14 mouse cellular contexts compared by ENCODE assay signal in genomic region chrX:103366201-103366600, GRCm38 (mm10). TPM values are rescaled to one million over a fixed set of nuclear protein-coding genes. Genes with fewer than 3 reads are reported as not detected.
DNase-seq lines count a peak whose midpoint lies in the region; ATAC-seq lines count a peak whose summit lies in the region.
"Had no signal": no experiment of that assay in that cellular context is flagged by ENCODE, and none has a peak within 500 bp of the region (broad histone marks: within the 10 kb centered on the region; RNA-seq: fewer than 3 reads in every experiment).

No protein-coding gene starts in this region.

- no peaks in the 10 kb centered on the region for H3K9me3 ChIP-seq in hindbrain, embryonic 14.5 days (ENCODE audit: control insufficient read depth, low read length)
- H3K9me3 ChIP-seq in hindbrain, embryonic 11.5 days (ENCODE audit: control insufficient read depth, low read length): no peaks in the 10 kb centered on the region
- H3K9me3 ChIP-seq in midbrain, embryonic 14.5 days (ENCODE audit: control insufficient read depth, low read length): no peaks in the 10 kb centered on the region
- no peaks in the 10 kb centered on the region for H3K9me3 ChIP-seq in midbrain, embryonic 10.5 days (replicated peaks)
- H3K9me3 ChIP-seq in forebrain, embryonic 16.5 days (ENCODE audit: control insufficient read depth, low read length): no peaks in the 10 kb centered on the region
- H3K9me3 ChIP-seq: limb, embryonic 12.5 days; lung, embryonic 15.5 days had no signal

- H3K4me2 ChIP-seq in hindbrain, embryonic 14.5 days (replicated peaks): no peak overlapping the region; the same call in 1 of the 2 replicates
- H3K4me2 ChIP-seq in hindbrain, embryonic 11.5 days (replicated peaks; ENCODE audit: low read depth, low read length): no peak overlapping the region
- no peak overlapping the region for H3K4me2 ChIP-seq in midbrain, embryonic 14.5 days (ENCODE audit: low read length)
- H3K4me2 ChIP-seq in forebrain, embryonic 16.5 days (ENCODE audit: low read length): no peak overlapping the region
- H3K4me2 ChIP-seq: limb, embryonic 12.5 days; lung, embryonic 15.5 days had no signal

- no peaks in the 10 kb centered on the region; the same call in 1 of the 2 replicates for H3K36me3 ChIP-seq in hindbrain, embryonic 14.5 days (replicated peaks; ENCODE audit: control insufficient read depth, insufficient read depth)
- H3K36me3 ChIP-seq in hindbrain, embryonic 11.5 days (ENCODE audit: control insufficient read depth, insufficient read depth, low read length): no peaks in the 10 kb centered on the region
- H3K36me3 ChIP-seq in midbrain, embryonic 14.5 days (ENCODE audit: control insufficient read depth, insufficient read depth, low read length): no peaks in the 10 kb centered on the region
- no peaks in the 10 kb centered on the region for H3K36me3 ChIP-seq in midbrain, embryonic 10.5 days
- H3K36me3 ChIP-seq in forebrain, embryonic 16.5 days (ENCODE audit: control insufficient read depth, insufficient read depth): no peaks in the 10 kb centered on the region
- H3K36me3 ChIP-seq: limb, embryonic 12.5 days; lung, embryonic 15.5 days had no signal

- H3K9ac ChIP-seq in hindbrain, embryonic 14.5 days: no peak overlapping the region
- no peak overlapping the region for H3K9ac ChIP-seq in hindbrain, embryonic 11.5 days (ENCODE audit: low read depth, low read length)
- no peak overlapping the region for H3K9ac ChIP-seq in midbrain, embryonic 14.5 days (replicated peaks; ENCODE audit: low read length)
- H3K9ac ChIP-seq in forebrain, embryonic 16.5 days (replicated peaks; ENCODE audit: low read depth, low read length): no peak overlapping the region
- H3K9ac ChIP-seq: limb, embryonic 12.5 days; lung, embryonic 15.5 days had no signal

- 0 out of 2 replicates have a peak, but pooled peaks have one; percentile 37 for ATAC-seq in hindbrain, embryonic 14.5 days (ENCODE audit: low FRiP score)
- ATAC-seq in hindbrain, embryonic 11.5 days (ENCODE audit: low FRiP score): no peak
- ATAC-seq in midbrain, embryonic 14.5 days (ENCODE audit: low FRiP score, low TSS enrichment): no peak
- ATAC-seq in forebrain, embryonic 16.5 days: 0 out of 2 replicates have a peak, but pooled peaks have one; percentile 45

- H3K4me3 ChIP-seq in hindbrain, embryonic 14.5 days (replicated peaks; ENCODE audit: low read length): no peak overlapping the region
- no peak overlapping the region for H3K4me3 ChIP-seq in hindbrain, embryonic 11.5 days (ENCODE audit: low read depth, low read length)
- no peak overlapping the region for H3K4me3 ChIP-seq in midbrain, embryonic 14.5 days (replicated peaks; ENCODE audit: low read depth, low read length)
- H3K4me3 ChIP-seq in midbrain, embryonic 10.5 days: no peak overlapping the region
- H3K4me3 ChIP-seq in forebrain, embryonic 16.5 days (replicated peaks; ENCODE audit: low read length): no peak overlapping the region
- H3K4me3 ChIP-seq: limb, embryonic 12.5 days; lung, embryonic 15.5 days had no signal

- peaks cover 63% of the 10 kb centered on the region for H3K27me3 ChIP-seq in hindbrain, embryonic 14.5 days (ENCODE audit: control insufficient read depth, insufficient read depth, low read length)
- peaks cover 7% of the 10 kb centered on the region; the same call in 1 of the 2 replicates for H3K27me3 ChIP-seq in hindbrain, embryonic 11.5 days (ENCODE audit: control insufficient read depth, insufficient read depth, low read length)
- 0 out of 2 replicates have a peak, but pooled peaks cover 14% of the 10 kb centered on the region for H3K27me3 ChIP-seq in midbrain, embryonic 14.5 days (ENCODE audit: control insufficient read depth, insufficient read depth, low read length)
- H3K27me3 ChIP-seq in midbrain, embryonic 10.5 days (ENCODE audit: low read depth, poor library complexity, severe bottlenecking): peaks cover 96% of the 10 kb centered on the region
- no peaks in the 10 kb centered on the region for H3K27me3 ChIP-seq in forebrain, embryonic 16.5 days (replicated peaks; ENCODE audit: control insufficient read depth, insufficient read depth, low read length)

- no peaks in the 10 kb centered on the region for H3K4me1 ChIP-seq in hindbrain, embryonic 14.5 days (replicated peaks; ENCODE audit: control insufficient read depth, insufficient read depth, low read length)
- no peaks in the 10 kb centered on the region for H3K4me1 ChIP-seq in hindbrain, embryonic 11.5 days (replicated peaks; ENCODE audit: control insufficient read depth, insufficient read depth, low read length)
- no peaks in the 10 kb centered on the region for H3K4me1 ChIP-seq in midbrain, embryonic 14.5 days (ENCODE audit: control insufficient read depth, insufficient read depth, low read length)
- H3K4me1 ChIP-seq in midbrain, embryonic 10.5 days: no peaks in the 10 kb centered on the region
- H3K4me1 ChIP-seq in forebrain, embryonic 16.5 days (replicated peaks; ENCODE audit: control insufficient read depth, insufficient read depth, low read length): no peaks in the 10 kb centered on the region
- H3K4me1 ChIP-seq: limb, embryonic 12.5 days; lung, embryonic 15.5 days had no signal

- DNase-seq in hindbrain, embryonic 14.5 days (ENCODE audit: low spot score): peak; percentile 50
- DNase-seq in hindbrain, embryonic 11.5 days (ENCODE audit: low spot score): no peak
- peak; percentile 50 for DNase-seq in midbrain, embryonic 14.5 days
- DNase-seq in midbrain, embryonic 10.5 days (ENCODE audit: low spot score): no peak
- peak; percentile 43 for DNase-seq in R1 (ENCODE audit: low read depth, low spot score)
- DNase-seq in kidney, adult 8-10 months: no peak
- DNase-seq in retina, postnatal 1 day: no peak
- DNase-seq: heart, postnatal 36 days; kidney, postnatal 14 days; right cerebral cortex, postnatal 14 days had no signal

- H3K27ac ChIP-seq in hindbrain, embryonic 14.5 days: no peak overlapping the region
- H3K27ac ChIP-seq in hindbrain, embryonic 11.5 days (ENCODE audit: low read depth, low read length): no peak overlapping the region
- no peak overlapping the region for H3K27ac ChIP-seq in midbrain, embryonic 14.5 days (replicated peaks; ENCODE audit: low read depth, low read length)
- H3K27ac ChIP-seq in midbrain, embryonic 10.5 days (replicated peaks): no peak overlapping the region
- no peak overlapping the region for H3K27ac ChIP-seq in forebrain, embryonic 16.5 days (ENCODE audit: low read length)
- H3K27ac ChIP-seq: limb, embryonic 12.5 days; lung, embryonic 15.5 days had no signal

- 48% methylated on average over 5 of the region's 5 CpGs for WGBS in hindbrain, embryonic 14.5 days
- WGBS in hindbrain, embryonic 11.5 days: 57% methylated on average over 5 of the region's 5 CpGs
- WGBS in midbrain, embryonic 14.5 days: 54% methylated on average over 5 of the region's 5 CpGs
- 69% methylated on average over 5 of the region's 5 CpGs for WGBS in midbrain, embryonic 10.5 days
- WGBS in forebrain, embryonic 16.5 days: 36% methylated on average over 5 of the region's 5 CpGs

RNA-seq across cellular contexts. Expression of gene Chic1, which starts 9.9 kb away (rescaled TPM):
- 7.9 and 8.3 TPM in 2 replicates for polyA plus RNA-seq in hindbrain, embryonic 14.5 days (2014; fragmentation: Nextera tagmentation; extraction: Ambion mirVana)
- 6.2 and 8.5 TPM in 2 replicates for polyA plus RNA-seq in hindbrain, embryonic 11.5 days (2014; fragmentation: Nextera tagmentation; extraction: Ambion mirVana)
- polyA plus RNA-seq in midbrain, embryonic 14.5 days (2014; fragmentation: Nextera tagmentation; extraction: Ambion mirVana): 7.9 and 8.4 TPM in 2 replicates
- polyA plus RNA-seq in midbrain, embryonic 10.5 days (2016; fragmentation: Nextera tagmentation; extraction: Ambion mirVana): 4.5 and 5.9 TPM in 2 replicates
- polyA plus RNA-seq in forebrain, embryonic 16.5 days (2015; fragmentation: Nextera tagmentation; extraction: Ambion mirVana): 6.2 and 7.4 TPM in 2 replicates

RNA-seq across cellular contexts. Expression of gene Cdx4, which starts 45.0 kb away (rescaled TPM):
- not detected in 2 replicates for polyA plus RNA-seq in hindbrain, embryonic 14.5 days (2014; fragmentation: Nextera tagmentation; extraction: Ambion mirVana)
- not detected in 2 replicates for polyA plus RNA-seq in hindbrain, embryonic 11.5 days (2014; fragmentation: Nextera tagmentation; extraction: Ambion mirVana)
- not detected in 2 replicates for polyA plus RNA-seq in midbrain, embryonic 14.5 days (2014; fragmentation: Nextera tagmentation; extraction: Ambion mirVana)
- not detected in 2 replicates for polyA plus RNA-seq in midbrain, embryonic 10.5 days (2016; fragmentation: Nextera tagmentation; extraction: Ambion mirVana)
- polyA plus RNA-seq in forebrain, embryonic 16.5 days (2015; fragmentation: Nextera tagmentation; extraction: Ambion mirVana): not detected in 2 replicates
- polyA plus RNA-seq: limb, embryonic 12.5 days; lung, embryonic 15.5 days; stomach, embryonic 16.5 days had no signal

RNA-seq across cellular contexts. Expression of gene Tsx, which starts 48.1 kb away (rescaled TPM):
- 0.25 TPM in 1 of 2 replicates, not detected in the other for polyA plus RNA-seq in hindbrain, embryonic 14.5 days (2014; fragmentation: Nextera tagmentation; extraction: Ambion mirVana)
- polyA plus RNA-seq in hindbrain, embryonic 11.5 days (2014; fragmentation: Nextera tagmentation; extraction: Ambion mirVana): 0.45 and 0.51 TPM in 2 replicates
- polyA plus RNA-seq in midbrain, embryonic 14.5 days (2014; fragmentation: Nextera tagmentation; extraction: Ambion mirVana): 0.37 and 0.47 TPM in 2 replicates
- 0.34 and 0.35 TPM in 2 replicates for polyA plus RNA-seq in midbrain, embryonic 10.5 days (2016; fragmentation: Nextera tagmentation; extraction: Ambion mirVana)
- polyA plus RNA-seq in forebrain, embryonic 16.5 days (2015; fragmentation: Nextera tagmentation; extraction: Ambion mirVana): 0.27 and 0.52 TPM in 2 replicates

RNA-seq across cellular contexts. Expression of gene Gm26992, which starts 55.6 kb away (rescaled TPM):
- not detected in 2 replicates for polyA plus RNA-seq in hindbrain, embryonic 14.5 days (2014; fragmentation: Nextera tagmentation; extraction: Ambion mirVana)
- not detected in 2 replicates for polyA plus RNA-seq in hindbrain, embryonic 11.5 days (2014; fragmentation: Nextera tagmentation; extraction: Ambion mirVana)
- not detected in 2 replicates for polyA plus RNA-seq in midbrain, embryonic 14.5 days (2014; fragmentation: Nextera tagmentation; extraction: Ambion mirVana)
- polyA plus RNA-seq in midbrain, embryonic 10.5 days (2016; fragmentation: Nextera tagmentation; extraction: Ambion mirVana): not detected in 2 replicates
- not detected in 2 replicates for polyA plus RNA-seq in forebrain, embryonic 16.5 days (2015; fragmentation: Nextera tagmentation; extraction: Ambion mirVana)
- polyA plus RNA-seq: limb, embryonic 12.5 days; lung, embryonic 15.5 days; stomach, embryonic 16.5 days had no signal

Comparison
In these comparisons a context has a peak if more than half of its experiments do, and no peak if none do; other contexts are left out.
1. ATAC-seq: peak in hindbrain, embryonic 14.5 days (single experiment) and forebrain, embryonic 16.5 days (single experiment); none in hindbrain, embryonic 11.5 days (single experiment) and midbrain, embryonic 14.5 days (single experiment).
2. DNase-seq: peak in hindbrain, embryonic 14.5 days (single experiment), midbrain, embryonic 14.5 days (single experiment) and R1 (single experiment); none in hindbrain, embryonic 11.5 days (single experiment), midbrain, embryonic 10.5 days (single experiment), kidney, adult 8-10 months (0 of 2) and retina, postnatal 1 day (single experiment).